Mouse (Mus musculus) layer of hippocampus, adult 2 months (tissue): Measurements from ENCODE around the gene Akr1c12. TPM values are rescaled to one million over a fixed set of nuclear protein-coding genes. Genes with fewer than 3 reads are reported as not detected.
"Not testable (repeated sequence)": the region's sequence is repeated elsewhere in the genome, so short reads cannot be mapped to it uniquely, and the experiment has no call there.

ENCODE experiments used
- DNase-seq, 2 experiments: peaks; one replicate each; pipeline ENCODE4 v3.0.0; 2022; ENCODE audit warnings: low spot score in 2 of 2
- H3K27ac ChIP-seq: fragments of 200-600 bp; 2 replicates; pipeline ENCODE4 v1.8.1; 2022
- H3K4me3 ChIP-seq: fragments of 200-600 bp; 2 replicates; pipeline ENCODE4 v1.8.1; 2022; ENCODE audit warnings: mild to moderate bottlenecking
- CTCF ChIP-seq: fragments of 200-600 bp; conservative IDR thresholded peaks from 2 replicates; pipeline ENCODE4 v1.8.1; 2022; ENCODE audit warnings: antibody characterized with exemption, mild to moderate bottlenecking, moderate library complexity
- long read RNA-seq, 2 experiments: library from polyadenylated mRNA; stranded (forward); transcript quantifications; one replicate each; pipeline ENCODE4 v2.0.0; 2021; ENCODE audit warnings: borderline mapping rate in 2 of 2
- total RNA-seq, 2 experiments: library from RNA; stranded (reverse); gene quantifications; 2 replicates each; pipeline ENCODE4 v1.2.3; 2021

Akr1c12 gene
- total RNA-seq = not detected
- long read RNA-seq, experiment 1 = 0 reads
- long read RNA-seq, experiment 2 = 0 reads

- Histone ChIP-seq H3K4me3 (no peak within 1 kb of the TSS), H3K27ac (no peak within 1 kb of the TSS)
- no peak for DNase-seq
- no peak for TF ChIP-seq CTCF
These were observed at the start of gene Akr1c12 for GRCm38 (mm10) chr13:4279284-4279683. Gene Akr1c12 (minus strand): TSS chr13:4279433.

GRCm38 (mm10) chr13:4318773-4319172 is 39.5 kb upstream of the Akr1c12 start:
- H3K27ac ChIP-seq = no peak overlapping the region
- no peak overlapping the region for H3K4me3 ChIP-seq
- TF ChIP-seq CTCF = no peak
- DNase-seq = no peak

DNA sequence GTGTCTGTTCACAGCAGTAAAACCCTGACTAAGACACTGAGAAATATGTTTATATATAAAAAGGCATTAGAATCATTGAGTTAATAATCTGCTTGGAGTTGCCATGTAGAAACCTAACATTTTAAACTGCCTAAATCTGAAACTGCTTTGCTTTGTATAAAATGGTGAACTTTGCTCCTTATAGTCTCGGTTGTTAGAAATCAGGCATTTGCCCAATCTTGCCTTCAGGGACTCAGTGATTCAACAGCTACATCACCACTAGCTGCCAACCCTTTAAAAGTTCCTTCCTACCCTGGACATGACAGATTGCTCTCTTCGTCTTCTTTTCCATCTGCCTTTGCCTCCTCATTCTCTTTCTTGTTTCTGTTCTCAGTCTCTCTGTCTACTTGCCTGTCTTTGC is 34.7 kb upstream of the Akr1c12 start:
- H3K27ac ChIP-seq = no peak overlapping the region
- no peak for TF ChIP-seq CTCF
- no peak for DNase-seq
- no peak overlapping the region for H3K4me3 ChIP-seq

- no peak for DNase-seq
- no peak overlapping the region for H3K4me3 ChIP-seq
- no peak overlapping the region for H3K27ac ChIP-seq
- TF ChIP-seq CTCF = no peak
These were observed 25.8 kb upstream of the Akr1c12 start for GRCm38 (mm10) chr13:4304861-4305565.

DNA sequence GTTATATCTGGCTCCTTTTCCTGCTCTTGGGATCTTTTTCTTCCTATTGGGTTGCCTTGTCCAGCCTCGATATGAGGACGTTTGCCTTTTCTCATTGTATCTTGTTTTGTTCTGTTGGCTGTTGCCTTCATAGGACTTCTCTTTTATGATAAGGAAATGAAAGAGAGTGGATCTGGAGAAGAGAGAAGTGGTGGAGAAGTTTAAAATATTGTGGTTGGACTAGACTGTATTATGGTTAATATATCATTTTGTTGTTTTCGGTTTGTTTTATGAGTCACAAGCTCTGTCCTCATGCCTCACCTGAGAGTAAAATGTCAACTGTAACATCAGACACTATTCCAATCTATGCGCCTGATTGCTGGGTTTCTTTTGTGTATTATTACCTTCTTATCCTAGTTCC is 17.8 kb upstream of the Akr1c12 start:
- DNase-seq = no peak
- H3K27ac ChIP-seq = no peak overlapping the region
- no peak for TF ChIP-seq CTCF
- no peak overlapping the region for H3K4me3 ChIP-seq

DNA sequence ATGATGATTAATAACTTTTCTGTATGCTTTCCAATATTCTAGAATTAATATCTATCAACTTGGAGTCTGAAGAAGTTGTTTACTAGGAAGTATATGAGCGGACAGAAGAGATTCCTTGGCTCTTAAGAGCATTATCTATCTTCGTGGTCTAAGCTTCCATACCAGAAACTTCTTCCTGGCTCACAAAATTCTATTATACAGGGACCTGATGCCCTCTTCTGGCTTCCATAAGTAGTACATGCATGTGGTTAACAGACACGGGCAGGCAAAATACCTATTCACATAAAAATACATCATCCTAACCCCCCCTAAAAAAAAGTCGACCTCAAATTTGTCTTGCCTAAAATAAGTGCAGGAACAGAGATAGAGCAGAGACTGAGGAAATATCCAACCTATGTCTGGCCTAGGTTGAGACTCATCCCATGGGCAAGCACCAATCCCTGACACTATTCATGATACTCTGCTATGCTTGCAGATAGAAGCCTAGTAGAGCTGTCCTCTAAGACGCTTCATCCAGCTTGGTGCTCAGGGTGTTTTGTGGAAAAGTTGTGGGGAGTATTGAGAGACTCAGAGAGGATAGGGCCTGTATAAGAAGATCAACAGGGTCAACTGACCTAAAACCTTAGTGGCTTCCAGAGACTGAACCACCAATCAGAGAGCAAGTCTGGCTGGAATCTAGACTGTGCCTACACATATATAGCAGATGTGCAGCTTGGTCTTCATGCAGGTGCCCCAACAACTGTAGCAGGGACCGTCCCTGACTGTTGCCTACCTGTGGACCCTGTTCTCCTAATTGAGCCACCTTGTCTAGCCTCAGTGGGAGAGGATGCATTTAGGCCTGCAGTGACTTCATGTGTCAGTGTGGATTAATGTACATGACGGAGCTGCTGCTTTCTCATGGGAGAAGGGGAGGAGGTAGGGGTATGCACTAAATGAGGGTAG is 2.5 kb upstream of the Akr1c12 start:
- Histone ChIP-seq H3K27ac (no peak overlapping the region), H3K4me3 (no peak overlapping the region)
- TF ChIP-seq CTCF = peak; percentile 82
- DNase-seq = peak; percentile 19 to 56

DNA sequence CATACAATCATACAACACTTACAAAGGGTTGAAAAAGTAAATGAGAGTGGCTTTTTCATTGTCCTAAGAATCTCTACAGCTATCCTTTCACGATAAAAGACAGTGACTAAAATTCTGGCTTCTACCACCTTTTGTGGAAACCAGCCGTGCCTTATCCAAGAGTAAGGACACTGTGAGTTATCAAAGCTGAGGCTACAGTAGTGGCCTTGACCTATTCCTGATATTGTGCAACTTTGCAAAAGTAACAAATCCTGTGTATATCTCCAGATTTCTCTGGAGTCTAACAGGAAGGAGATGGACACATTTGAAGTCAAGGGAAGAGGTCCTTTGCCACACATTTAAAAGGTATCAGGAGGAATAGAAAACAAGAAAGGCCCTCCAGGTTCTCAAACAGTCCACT is 1.7 kb downstream of the Akr1c12 start:
- Histone ChIP-seq H3K4me3 (no peak overlapping the region), H3K27ac (no peak overlapping the region)
- DNase-seq = no peak
- TF ChIP-seq CTCF = no peak

GRCm38 (mm10) chr13:4270860-4271259 is 8.4 kb downstream of the Akr1c12 start:
- DNase-seq = no peak
- Histone ChIP-seq H3K4me3 (no peak overlapping the region), H3K27ac (no peak overlapping the region)
- TF ChIP-seq CTCF = no peak

DNA sequence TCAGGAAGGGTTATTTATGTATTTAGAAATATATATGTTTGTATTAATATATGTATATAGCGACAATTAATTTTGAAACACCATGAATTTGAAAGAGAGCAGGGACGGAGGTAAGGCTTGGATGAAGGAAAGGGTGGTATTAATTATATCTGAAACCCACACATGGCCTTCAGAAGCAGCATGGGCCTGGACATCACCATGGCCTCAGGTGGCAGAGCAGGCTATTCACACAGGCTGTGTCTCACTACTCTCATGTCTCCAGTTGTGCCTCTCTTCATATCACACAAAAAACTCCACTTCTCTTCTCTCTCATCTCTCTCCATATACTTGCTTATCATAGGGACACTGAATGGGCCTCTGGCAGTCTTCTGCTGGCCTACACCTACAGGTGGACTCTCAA is 13.8 kb downstream of the Akr1c12 start:
- not testable (repeated sequence) for DNase-seq, H3K4me3 ChIP-seq, H3K27ac ChIP-seq

GRCm38 (mm10) chr13:4265047-4265446 is 14.2 kb downstream of the Akr1c12 start:
- Histone ChIP-seq H3K27ac (no peak overlapping the region), H3K4me3 (no peak overlapping the region)
- no peak for DNase-seq
- no peak for TF ChIP-seq CTCF

- no peak for DNase-seq
- no peak for TF ChIP-seq CTCF
These were observed 14.6 kb downstream of the Akr1c12 start for GRCm38 (mm10) chr13:4264612-4265011.

GRCm38 (mm10) chr13:4257349-4257748 is 21.9 kb downstream of the Akr1c12 start:
- no peak for DNase-seq
- Histone ChIP-seq H3K4me3 (no peak overlapping the region), H3K27ac (no peak overlapping the region)
- TF ChIP-seq CTCF = no peak

More at GRCm38 (mm10) chr13:4264612-4265011, 14.6 kb downstream of the Akr1c12 start:
- Histone ChIP-seq H3K27ac (no peak overlapping the region), H3K4me3 (no peak overlapping the region)

- H3K4me3 ChIP-seq, H3K27ac ChIP-seq, DNase-seq: not testable (repeated sequence)
These were observed 22.3 kb downstream of the Akr1c12 start for GRCm38 (mm10) chr13:4256894-4257293.
